Mouse (Mus musculus) liver (tissue): ENCODE results near the gene Dner.
A peak's percentile ranks its signal among the peaks of the same experiment; 100 is the strongest.

Source experiments
- DNase-seq: peaks from one replicate; pipeline ENCODE4 v3.0.0-alpha.2; 2020; ENCODE audit warnings: mixed read lengths

Dner gene

GRCm38 (mm10) chr1:84628244-84628643 is 67.8 kb downstream of the Dner start:
- DNase-seq: no peak

- DNase-seq: no peak
Measured at GRCm38 (mm10) chr1:84622978-84623554, 73.0 kb downstream of the Dner start.

GRCm38 (mm10) chr1:84621308-84621707 is 74.7 kb downstream of the Dner start:
- no peak for DNase-seq

- no peak for DNase-seq
Measured at GRCm38 (mm10) chr1:84619131-84619760, 76.8 kb downstream of the Dner start.

- no peak for DNase-seq
Measured at GRCm38 (mm10) chr1:84618094-84618493, 77.9 kb downstream of the Dner start.

GRCm38 (mm10) chr1:84616133-84616532 is 79.9 kb downstream of the Dner start:
- DNase-seq: no peak

- no peak for DNase-seq
Measured at GRCm38 (mm10) chr1:84614596-84614995, 81.4 kb downstream of the Dner start.

- no peak for DNase-seq
Measured at GRCm38 (mm10) chr1:84613119-84613518, 82.9 kb downstream of the Dner start.

GRCm38 (mm10) chr1:84611331-84611730 is 84.7 kb downstream of the Dner start:
- DNase-seq: no peak

- no peak for DNase-seq
Measured at GRCm38 (mm10) chr1:84599025-84599424, 97.0 kb downstream of the Dner start.

- DNase-seq: no peak
Measured at GRCm38 (mm10) chr1:84596023-84596422, 100.0 kb downstream of the Dner start.

GRCm38 (mm10) chr1:84592394-84592793 is 103.6 kb downstream of the Dner start:
- DNase-seq: no peak

- no peak for DNase-seq
Measured at GRCm38 (mm10) chr1:84590534-84590933, 105.5 kb downstream of the Dner start.

GRCm38 (mm10) chr1:84585434-84585833 is 110.6 kb downstream of the Dner start:
- DNase-seq: no peak

GRCm38 (mm10) chr1:84581812-84582211 is 114.2 kb downstream of the Dner start:
- peak; percentile 22 for DNase-seq

GRCm38 (mm10) chr1:84561841-84562240 is 134.2 kb downstream of the Dner start:
- DNase-seq: no peak

- no peak for DNase-seq
Measured at GRCm38 (mm10) chr1:84561387-84561786, 134.6 kb downstream of the Dner start.

- DNase-seq: no peak
Measured at GRCm38 (mm10) chr1:84556546-84557511, 139.2 kb downstream of the Dner start.

GRCm38 (mm10) chr1:84552005-84552404 is 144.0 kb downstream of the Dner start:
- no peak for DNase-seq

GRCm38 (mm10) chr1:84550065-84550368 is 146.0 kb downstream of the Dner start:
- DNase-seq: no peak

- DNase-seq: no peak
Measured at GRCm38 (mm10) chr1:84549367-84550064, 146.5 kb downstream of the Dner start.

- no peak for DNase-seq
Measured at GRCm38 (mm10) chr1:84536069-84536468, 160.0 kb downstream of the Dner start.

- DNase-seq: no peak
Measured at GRCm38 (mm10) chr1:84525514-84525913, 170.5 kb downstream of the Dner start.
